Mouse (Mus musculus): ENCODE measurements around the gene Ier3. TPM values are rescaled to one million over a fixed set of nuclear protein-coding genes. Genes with fewer than 3 reads are reported as not detected.

The Ier3 gene
- polyA plus RNA-seq, 1 experiment from 2014 or later, result 7.5 TPM

DNA sequence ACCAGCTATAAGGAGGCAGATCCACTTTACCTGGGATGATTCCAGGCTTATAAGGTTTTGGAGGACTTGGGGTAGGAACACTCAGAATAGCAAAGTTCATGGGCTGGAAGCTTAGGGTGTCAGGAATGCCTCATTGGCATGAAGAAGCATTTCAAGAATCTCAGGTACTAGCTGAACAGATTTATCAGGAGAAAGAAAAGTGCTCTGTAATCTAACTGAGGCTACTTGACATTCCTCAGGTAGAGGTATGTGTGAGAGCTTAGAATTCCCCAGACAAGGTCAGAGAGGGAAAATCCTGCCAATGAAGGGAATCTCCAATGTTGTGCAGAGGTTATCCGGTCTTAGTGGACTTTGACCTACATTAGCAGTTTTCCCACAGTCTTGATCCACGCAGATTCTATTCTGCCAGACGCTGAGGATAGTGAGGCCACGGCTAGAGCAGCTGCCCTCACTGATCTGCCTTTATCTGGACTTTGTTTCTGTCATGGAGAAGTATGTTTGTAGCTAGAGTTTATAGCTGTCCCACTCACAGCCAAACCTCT is 17.6 kb upstream of the Ier3 start:
- no peak overlapping the region for H3K4me2 ChIP-seq (replicated peaks)
- H3K27ac ChIP-seq, result no peak overlapping the region
- H3K27me3 ChIP-seq (ENCODE audit: control insufficient read depth, insufficient read depth, low read length), result no peaks in the 10 kb centered on the region
- no peak for ATAC-seq (ENCODE audit: low FRiP score)
- H3K9me3 ChIP-seq (ENCODE audit: control insufficient read depth, low read length), result no peaks in the 10 kb centered on the region
- DNase-seq (ENCODE audit: low spot score), result no peak
- no peaks in the 10 kb centered on the region for H3K4me1 ChIP-seq (replicated peaks; ENCODE audit: control insufficient read depth, insufficient read depth, low read length)
- H3K4me3 ChIP-seq (replicated peaks; ENCODE audit: low read length), result no peak overlapping the region
- H3K9ac ChIP-seq, result no peak overlapping the region
- H3K36me3 ChIP-seq (replicated peaks; ENCODE audit: control insufficient read depth, insufficient read depth), result no peaks in the 10 kb centered on the region
- WGBS, result 90% methylated on average over 4 of the region's 4 CpGs

DNA sequence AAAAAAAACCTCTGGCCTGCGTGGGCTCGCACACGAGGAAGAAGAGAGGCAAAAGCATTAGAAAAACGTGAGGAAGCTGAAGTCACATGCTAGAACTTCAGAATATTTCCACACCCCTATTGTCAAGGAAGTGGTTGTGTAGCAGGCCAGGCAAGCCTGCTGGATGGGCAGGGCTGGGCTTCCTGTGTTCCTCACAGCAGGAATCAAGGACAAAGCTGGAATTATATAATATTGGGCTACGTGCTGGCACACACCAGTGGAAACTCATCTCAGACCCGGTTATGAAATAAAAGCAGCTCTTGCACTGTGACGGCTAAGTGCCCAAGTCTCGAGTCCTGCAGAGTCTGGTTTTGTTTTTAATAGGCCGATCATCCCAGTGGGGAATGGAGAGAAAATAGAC is 13.4 kb upstream of the Ier3 start:
- H3K27ac ChIP-seq, result no peak overlapping the region
- no peaks in the 10 kb centered on the region for H3K9me3 ChIP-seq (ENCODE audit: control insufficient read depth, low read length)
- WGBS, result 68% methylated on average over 9 of the region's 9 CpGs
- ATAC-seq (ENCODE audit: low FRiP score), result no peak
- no peaks in the 10 kb centered on the region for H3K27me3 ChIP-seq (ENCODE audit: control insufficient read depth, insufficient read depth, low read length)
- DNase-seq (ENCODE audit: low spot score), result no peak
- H3K4me2 ChIP-seq (replicated peaks), result no peak overlapping the region
- no peak overlapping the region for H3K9ac ChIP-seq
- no peak overlapping the region for H3K4me3 ChIP-seq (replicated peaks; ENCODE audit: low read length)
- no peaks in the 10 kb centered on the region for H3K36me3 ChIP-seq (replicated peaks; ENCODE audit: control insufficient read depth, insufficient read depth)
- no peaks in the 10 kb centered on the region for H3K4me1 ChIP-seq (replicated peaks; ENCODE audit: control insufficient read depth, insufficient read depth, low read length)

DNA sequence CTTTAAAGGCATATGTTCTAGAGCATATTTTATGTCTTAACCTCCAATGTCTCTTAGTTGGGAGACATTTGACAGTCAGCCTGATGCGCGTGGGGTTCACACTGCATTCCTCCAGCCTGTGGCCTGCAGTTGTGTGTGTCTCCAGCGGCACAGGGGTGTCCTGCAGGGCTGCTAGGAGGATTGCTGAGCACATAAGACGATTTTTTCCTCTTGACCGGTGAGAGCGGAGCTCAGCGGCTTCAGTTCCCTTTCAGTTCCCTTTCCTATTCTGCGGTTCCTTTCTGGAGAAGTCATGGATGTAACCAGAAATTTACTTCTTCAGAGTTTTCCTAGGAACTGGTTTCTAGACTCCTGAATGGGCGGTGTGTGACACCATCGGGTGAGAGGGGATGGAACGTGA is 12.1 kb upstream of the Ier3 start:
- H3K27ac ChIP-seq, result no peak overlapping the region
- no peak for ATAC-seq (ENCODE audit: low FRiP score)
- H3K9ac ChIP-seq, result no peak overlapping the region
- DNase-seq (ENCODE audit: low spot score), result no peak
- WGBS, result 90% methylated on average over 11 of the region's 11 CpGs
- no peaks in the 10 kb centered on the region for H3K36me3 ChIP-seq (replicated peaks; ENCODE audit: control insufficient read depth, insufficient read depth)
- H3K9me3 ChIP-seq (ENCODE audit: control insufficient read depth, low read length), result no peaks in the 10 kb centered on the region
- no peaks in the 10 kb centered on the region for H3K4me1 ChIP-seq (replicated peaks; ENCODE audit: control insufficient read depth, insufficient read depth, low read length)
- H3K4me2 ChIP-seq (replicated peaks), result no peak overlapping the region
- no peak overlapping the region for H3K4me3 ChIP-seq (replicated peaks; ENCODE audit: low read length)
- no peaks in the 10 kb centered on the region for H3K27me3 ChIP-seq (ENCODE audit: control insufficient read depth, insufficient read depth, low read length)

DNA sequence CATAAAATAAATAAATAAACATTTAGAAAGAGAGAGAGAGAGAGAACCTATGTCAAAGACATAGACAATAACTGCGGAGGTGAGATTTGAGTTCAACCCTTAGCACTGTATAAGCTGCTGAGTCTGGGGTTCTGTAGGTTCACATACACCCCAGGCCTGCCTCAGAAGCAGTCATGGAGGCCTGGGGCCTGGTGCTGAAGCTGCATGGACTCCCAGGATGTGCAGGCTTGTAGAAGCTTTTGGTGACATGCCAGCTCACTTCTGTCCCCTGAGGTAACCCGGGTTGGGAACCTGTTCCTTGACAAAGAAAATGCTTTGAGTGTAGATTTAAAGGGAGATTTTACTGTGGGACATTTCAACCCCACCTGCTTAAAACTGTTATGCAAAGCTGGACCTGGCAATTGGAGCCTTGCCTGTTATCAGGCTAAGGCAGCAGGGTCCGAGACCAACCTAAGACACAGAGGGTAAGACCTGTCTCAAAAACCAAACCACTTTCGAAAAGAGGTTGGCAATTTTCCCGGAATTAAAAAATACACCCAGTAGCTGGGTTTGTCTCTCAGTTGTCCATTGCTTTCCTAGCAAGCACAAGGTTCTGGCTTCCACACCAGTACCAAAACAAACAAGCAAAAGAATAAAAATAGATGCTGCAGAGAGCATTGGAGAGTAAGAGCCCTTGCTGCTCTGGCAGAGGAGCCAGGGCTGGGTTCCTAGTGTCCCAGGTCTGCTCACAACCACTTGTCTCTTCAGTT is 10.4 kb upstream of the Ier3 start:
- Histone ChIP-seq H3K27me3 (ENCODE audit: control insufficient read depth, insufficient read depth, low read length) (no peaks in the 10 kb centered on the region), H3K9ac (no peak overlapping the region), H3K9me3 (ENCODE audit: control insufficient read depth, low read length) (no peaks in the 10 kb centered on the region), H3K4me1 (replicated peaks; ENCODE audit: control insufficient read depth, insufficient read depth, low read length) (no peaks in the 10 kb centered on the region), H3K27ac (no peak overlapping the region), H3K36me3 (replicated peaks; ENCODE audit: control insufficient read depth, insufficient read depth) (no peaks in the 10 kb centered on the region), H3K4me2 (replicated peaks) (no peak overlapping the region), H3K4me3 (replicated peaks; ENCODE audit: low read length) (no peak overlapping the region)
- no peak for ATAC-seq (ENCODE audit: low FRiP score)
- 77% methylated on average over 5 of the region's 5 CpGs for WGBS
- no peak for DNase-seq (ENCODE audit: low spot score)

DNA sequence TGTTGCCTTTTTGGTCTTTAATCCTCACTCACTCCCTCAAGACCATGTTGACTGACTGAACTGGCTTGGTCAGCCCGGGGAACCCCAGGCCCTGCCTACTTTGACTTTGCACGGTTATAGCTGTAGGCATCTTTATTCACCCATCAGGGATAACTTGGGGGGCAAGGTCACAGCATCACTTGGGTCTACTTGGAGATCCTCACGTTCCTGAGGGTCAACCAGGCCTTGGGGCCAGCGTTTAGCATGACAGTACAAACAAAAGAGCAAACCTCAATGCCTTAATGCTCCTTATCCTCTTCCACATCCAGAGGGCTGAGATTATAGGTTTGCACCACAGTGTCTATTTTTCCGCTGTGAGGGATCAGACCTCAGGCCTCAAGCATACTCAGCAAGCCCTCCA is 9.2 kb upstream of the Ier3 start:
- DNase-seq (ENCODE audit: low spot score) (no peak), ATAC-seq (ENCODE audit: low FRiP score) (no peak)
- no peak overlapping the region for H3K27ac ChIP-seq
- H3K4me1 ChIP-seq (replicated peaks; ENCODE audit: control insufficient read depth, insufficient read depth, low read length), result no peaks in the 10 kb centered on the region
- H3K9me3 ChIP-seq (ENCODE audit: control insufficient read depth, low read length), result no peaks in the 10 kb centered on the region
- H3K36me3 ChIP-seq (replicated peaks; ENCODE audit: control insufficient read depth, insufficient read depth), result no peaks in the 10 kb centered on the region
- no peak overlapping the region for H3K9ac ChIP-seq
- WGBS, result 77% methylated on average over 5 of the region's 5 CpGs
- H3K27me3 ChIP-seq (ENCODE audit: control insufficient read depth, insufficient read depth, low read length), result no peaks in the 10 kb centered on the region
- H3K4me3 ChIP-seq (replicated peaks; ENCODE audit: low read length), result no peak overlapping the region
- H3K4me2 ChIP-seq (replicated peaks), result no peak overlapping the region

DNA sequence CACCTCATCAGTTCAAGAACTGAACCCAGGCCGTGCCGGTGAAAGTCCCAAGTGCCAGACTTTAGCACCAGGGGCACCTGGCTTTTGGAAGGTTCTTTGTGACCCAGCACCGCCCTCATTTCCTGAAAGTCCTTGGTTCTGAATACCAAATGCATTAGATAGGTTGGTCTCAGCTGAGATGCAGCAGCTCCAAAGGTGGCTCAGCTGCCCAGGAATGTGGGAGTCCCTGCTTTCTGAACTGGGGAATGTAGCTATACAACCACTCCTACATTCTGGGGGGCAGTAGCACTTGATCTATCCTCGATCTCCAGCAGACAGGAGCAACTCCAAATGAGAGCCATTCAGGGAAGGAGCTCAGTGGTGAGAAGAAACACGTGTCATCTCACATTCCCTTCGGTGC is 8.7 kb upstream of the Ier3 start:
- no peaks in the 10 kb centered on the region for H3K27me3 ChIP-seq (ENCODE audit: control insufficient read depth, insufficient read depth, low read length)
- no peak for DNase-seq (ENCODE audit: low spot score)
- ATAC-seq (ENCODE audit: low FRiP score), result no peak
- H3K9me3 ChIP-seq (ENCODE audit: control insufficient read depth, low read length), result no peaks in the 10 kb centered on the region
- no peak overlapping the region for H3K4me2 ChIP-seq (replicated peaks)
- no peak overlapping the region for H3K27ac ChIP-seq
- no peak overlapping the region for H3K9ac ChIP-seq
- H3K36me3 ChIP-seq (replicated peaks; ENCODE audit: control insufficient read depth, insufficient read depth), result no peaks in the 10 kb centered on the region
- WGBS, result 72% methylated on average over 6 of the region's 6 CpGs
- H3K4me3 ChIP-seq (replicated peaks; ENCODE audit: low read length), result no peak overlapping the region
- H3K4me1 ChIP-seq (replicated peaks; ENCODE audit: control insufficient read depth, insufficient read depth, low read length), result no peaks in the 10 kb centered on the region

DNA sequence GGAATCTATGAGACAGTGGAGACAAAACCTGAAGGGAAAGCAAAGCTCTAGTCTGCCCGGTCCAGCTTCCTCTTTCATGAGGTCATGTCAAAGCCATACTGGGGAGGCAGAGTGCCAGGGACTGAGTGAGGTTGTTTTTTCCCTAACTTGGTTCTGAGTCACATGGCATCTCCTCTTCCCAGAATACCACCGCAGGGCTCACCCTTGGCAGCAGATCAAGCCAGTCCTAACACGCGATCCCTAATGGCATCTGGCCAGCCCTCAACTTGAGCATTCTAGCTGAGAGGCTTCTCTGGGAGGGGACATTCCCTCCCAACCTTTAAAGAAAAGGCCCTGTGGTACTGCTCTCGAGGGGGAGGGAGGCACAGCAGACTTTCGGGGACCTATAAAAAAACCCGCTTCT is 8.2 kb upstream of the Ier3 start:
- H3K9me3 ChIP-seq (ENCODE audit: control insufficient read depth, low read length), result no peaks in the 10 kb centered on the region
- no peaks in the 10 kb centered on the region for H3K27me3 ChIP-seq (ENCODE audit: control insufficient read depth, insufficient read depth, low read length)
- peak; percentile 70 for DNase-seq (ENCODE audit: low spot score)
- 51% methylated on average over 7 of the region's 7 CpGs for WGBS
- no peaks in the 10 kb centered on the region for H3K36me3 ChIP-seq (replicated peaks; ENCODE audit: control insufficient read depth, insufficient read depth)
- H3K4me2 ChIP-seq (replicated peaks), result no peak overlapping the region
- no peaks in the 10 kb centered on the region for H3K4me1 ChIP-seq (replicated peaks; ENCODE audit: control insufficient read depth, insufficient read depth, low read length)
- H3K27ac ChIP-seq, result no peak overlapping the region
- no peak overlapping the region for H3K4me3 ChIP-seq (replicated peaks; ENCODE audit: low read length)
- H3K9ac ChIP-seq, result no peak overlapping the region
- peak; percentile 57; the same call in 1 of the 2 replicates for ATAC-seq (ENCODE audit: low FRiP score)

DNA sequence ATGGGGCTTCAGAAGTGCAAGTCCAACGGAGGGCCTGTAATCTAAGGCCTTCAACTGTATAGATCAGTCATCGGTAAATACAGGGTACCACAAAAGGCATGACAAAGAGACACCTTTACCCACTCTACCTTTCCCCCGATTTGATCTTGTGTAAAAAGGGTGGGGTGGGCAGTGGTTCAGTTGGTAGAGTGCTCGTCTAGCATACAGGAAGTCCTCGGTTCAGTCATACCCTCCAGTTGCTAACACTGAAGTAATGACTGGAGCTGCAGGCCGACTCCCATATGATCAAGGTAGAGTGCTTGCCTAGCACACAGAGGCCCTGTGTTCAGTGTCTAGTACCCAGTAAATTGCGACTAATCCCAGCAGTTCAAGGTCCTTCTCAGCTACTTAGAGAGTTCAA is 7.8 kb upstream of the Ier3 start:
- no peaks in the 10 kb centered on the region for H3K27me3 ChIP-seq (ENCODE audit: control insufficient read depth, insufficient read depth, low read length)
- no peak overlapping the region for H3K27ac ChIP-seq
- no peaks in the 10 kb centered on the region for H3K9me3 ChIP-seq (ENCODE audit: control insufficient read depth, low read length)
- no peaks in the 10 kb centered on the region for H3K4me1 ChIP-seq (replicated peaks; ENCODE audit: control insufficient read depth, insufficient read depth, low read length)
- 80% methylated on average over 7 of the region's 7 CpGs for WGBS
- DNase-seq (ENCODE audit: low spot score) (no peak), ATAC-seq (ENCODE audit: low FRiP score) (no peak)
- H3K4me3 ChIP-seq (replicated peaks; ENCODE audit: low read length), result no peak overlapping the region
- no peak overlapping the region for H3K9ac ChIP-seq
- H3K4me2 ChIP-seq (replicated peaks), result no peak overlapping the region
- H3K36me3 ChIP-seq (replicated peaks; ENCODE audit: control insufficient read depth, insufficient read depth), result no peaks in the 10 kb centered on the region

DNA sequence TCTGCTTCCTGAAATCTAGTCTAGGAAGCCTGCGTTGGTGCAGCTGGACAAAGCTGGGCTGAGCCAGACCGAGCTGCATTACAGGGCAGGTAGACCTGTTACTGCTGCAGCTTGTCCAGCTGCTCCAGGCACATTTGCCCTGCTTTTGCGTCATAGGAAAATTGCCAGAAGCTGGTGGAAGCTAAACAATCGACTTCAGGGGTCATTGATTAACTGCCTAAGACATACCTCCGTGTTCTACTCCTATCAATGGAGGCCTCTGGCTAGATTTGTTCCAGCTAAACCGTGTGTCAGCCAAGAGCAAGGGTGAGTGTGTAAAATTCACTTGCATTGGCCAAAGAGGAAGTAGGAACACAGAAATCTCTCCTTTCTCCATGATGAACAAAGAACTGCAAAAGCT is 6.8 kb upstream of the Ier3 start:
- WGBS, result 65% methylated on average over 6 of the region's 6 CpGs
- DNase-seq (ENCODE audit: low spot score), result no peak
- no peak overlapping the region for H3K4me2 ChIP-seq (replicated peaks)
- no peak overlapping the region for H3K9ac ChIP-seq
- peaks cover 5% of the 10 kb centered on the region for H3K27me3 ChIP-seq (ENCODE audit: control insufficient read depth, insufficient read depth, low read length)
- no peaks in the 10 kb centered on the region for H3K4me1 ChIP-seq (replicated peaks; ENCODE audit: control insufficient read depth, insufficient read depth, low read length)
- H3K4me3 ChIP-seq (replicated peaks; ENCODE audit: low read length), result no peak overlapping the region
- no peaks in the 10 kb centered on the region for H3K36me3 ChIP-seq (replicated peaks; ENCODE audit: control insufficient read depth, insufficient read depth)
- H3K9me3 ChIP-seq (ENCODE audit: control insufficient read depth, low read length), result no peaks in the 10 kb centered on the region
- no peak for ATAC-seq (ENCODE audit: low FRiP score)
- H3K27ac ChIP-seq, result no peak overlapping the region

DNA sequence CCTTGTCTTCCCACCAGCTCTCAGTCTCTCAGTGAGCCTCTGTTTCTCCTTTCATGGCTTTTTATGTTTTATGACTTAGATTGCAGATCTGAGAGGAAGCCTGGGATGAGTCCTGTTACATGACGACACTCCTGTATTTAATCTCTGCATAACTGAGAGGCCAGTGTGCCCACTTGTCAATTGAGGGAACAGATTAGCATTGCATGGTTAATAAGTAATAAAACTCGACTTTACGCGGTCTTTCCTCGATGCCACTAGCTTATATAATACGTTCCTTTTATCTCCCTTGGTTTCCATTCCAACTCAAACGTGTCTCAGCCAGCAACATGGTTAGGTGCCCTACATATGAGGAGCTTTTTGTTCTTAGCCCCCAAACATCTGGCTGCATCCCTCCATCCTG is 5.6 kb upstream of the Ier3 start:
- DNase-seq (ENCODE audit: low spot score) (no peak), ATAC-seq (ENCODE audit: low FRiP score) (no peak)
- Histone ChIP-seq H3K4me3 (replicated peaks; ENCODE audit: low read length) (no peak overlapping the region), H3K9ac (no peak overlapping the region), H3K27ac (no peak overlapping the region), H3K4me2 (replicated peaks) (no peak overlapping the region), H3K36me3 (replicated peaks; ENCODE audit: control insufficient read depth, insufficient read depth) (no peaks in the 10 kb centered on the region), H3K27me3 (ENCODE audit: control insufficient read depth, insufficient read depth, low read length) (peaks cover 11% of the 10 kb centered on the region), H3K4me1 (replicated peaks; ENCODE audit: control insufficient read depth, insufficient read depth, low read length) (peaks cover 2% of the 10 kb centered on the region; the same call in 1 of the 2 replicates), H3K9me3 (ENCODE audit: control insufficient read depth, low read length) (no peaks in the 10 kb centered on the region)
- WGBS, result 61% methylated on average over 7 of the region's 7 CpGs
